Mouse (Mus musculus) cerebellum, adult 2 months (tissue): ENCODE results near the gene Scamp4. TPM values are rescaled to one million over a fixed set of nuclear protein-coding genes. Genes with fewer than 3 reads are reported as not detected.

Experiments used
- DNase-seq, 2 experiments: peaks; one replicate each; pipeline ENCODE4 v3.0.0; 2021
- H3K27ac ChIP-seq: fragments of 200-500 bp; 2 replicates; pipeline ENCODE4 v1.5.1; 2012; ENCODE audit warnings: low read length, control low read depth, inconsistent platforms; ENCODE audit not compliant: insufficient read depth
- H3K27me3 ChIP-seq: fragments of 200-500 bp; 2 replicates; pipeline ENCODE4 v1.6.1; 2012; ENCODE audit warnings: inconsistent platforms, mild to moderate bottlenecking, low read length, moderate library complexity; ENCODE audit not compliant: control insufficient read depth, insufficient read depth
- H3K4me1 ChIP-seq: fragments of 200-500 bp; 2 replicates; pipeline ENCODE4 v1.6.1; 2011; ENCODE audit warnings: low read length; ENCODE audit not compliant: control insufficient read depth, insufficient read depth
- H3K4me3 ChIP-seq: fragments of 200-500 bp; replicated peaks from 2 replicates; pipeline ENCODE3; 2011; ENCODE audit warnings: mild to moderate bottlenecking, low read depth, low read length, control low read depth; ENCODE audit not compliant: insufficient read depth
- CTCF ChIP-seq: fragments of 200-500 bp; IDR thresholded peaks from 2 replicates; pipeline ENCODE4 v1.5.1; 2011; ENCODE audit warnings: low read depth, mild to moderate bottlenecking, control low read depth, low read length, moderate library complexity, borderline replicate concordance; ENCODE audit not compliant: insufficient read depth
- POLR2A ChIP-seq: fragments of 200-500 bp; IDR thresholded peaks from 2 replicates; pipeline ENCODE4 v1.6.1; 2011; ENCODE audit warnings: low read length, control low read depth, borderline replicate concordance; ENCODE audit not compliant: insufficient read depth
- WGBS: fragments of 180-500 bp; shearing (Covaris S2); methylation state at CpG from one replicate; pipeline ENCODE4 v1.1.7; 2018; 5-methylcytosine and 5-hydroxymethylcytosine counted together
- polyA plus RNA-seq: library from polyadenylated mRNA; depleted of rRNA; stranded (reverse); fragments of >200 nt; gene quantifications from 2 replicates; pipeline ENCODE4 v1.2.3, GENCODE M21; 2012

The Scamp4 gene
- polyA plus RNA-seq, 1 experiment = 57.9 TPM

DNA sequence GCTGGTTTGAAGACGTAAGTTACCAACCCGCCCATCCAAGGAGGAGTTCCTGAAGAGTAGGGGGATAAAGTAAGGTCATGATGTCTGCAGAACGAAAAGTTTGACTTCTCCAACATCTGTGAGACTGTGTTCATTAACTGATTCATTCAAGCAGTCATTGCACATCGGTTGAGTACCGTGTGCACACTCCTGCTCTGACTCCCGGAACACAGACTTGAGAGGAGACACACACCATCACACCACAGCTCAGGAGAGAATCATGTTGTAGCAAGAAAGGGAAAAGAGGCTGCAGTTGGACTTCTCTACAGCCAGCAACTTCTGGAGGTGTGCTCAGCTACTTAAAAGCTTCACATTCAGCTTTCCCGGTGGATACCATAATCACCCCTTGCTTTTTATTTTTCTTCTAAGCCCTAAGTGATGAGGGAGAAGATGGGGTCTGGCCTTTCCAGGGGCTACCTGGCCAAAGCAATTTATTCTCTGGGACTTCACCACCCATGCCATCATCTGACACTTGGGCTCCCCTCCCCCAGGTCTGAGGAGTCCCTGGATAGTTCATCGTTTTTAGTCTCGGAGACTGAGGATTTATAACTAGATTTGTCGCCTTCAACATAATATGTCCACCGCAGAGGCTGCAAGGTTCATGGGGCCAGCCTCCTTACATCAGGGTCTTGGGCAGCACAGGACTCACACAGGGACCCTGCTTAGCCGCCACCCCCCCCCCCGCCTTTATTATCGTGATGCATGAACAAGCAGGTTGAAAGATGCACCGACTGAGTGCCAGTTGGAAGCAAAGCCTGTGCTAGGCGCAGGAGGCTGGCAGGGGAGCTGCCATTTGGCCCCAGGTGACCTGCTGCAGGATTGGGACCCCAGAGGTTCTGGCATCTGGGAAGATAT lies 18.4 kb downstream of the Scamp4 start:
- H3K27me3 ChIP-seq = no peaks in the 10 kb centered on the region
- peak overlapping the region; percentile 59 for H3K4me3 ChIP-seq
- peak overlapping the region; percentile 56; the same call in 1 of the 2 replicates for H3K27ac ChIP-seq
- H3K4me1 ChIP-seq = peaks cover 18% of the 10 kb centered on the region
- DNase-seq = peak; percentile 51 to 52
- TF ChIP-seq CTCF (no peak), POLR2A (no peak)
- 46% methylated on average over 16 of the region's 16 CpGs for WGBS

DNA sequence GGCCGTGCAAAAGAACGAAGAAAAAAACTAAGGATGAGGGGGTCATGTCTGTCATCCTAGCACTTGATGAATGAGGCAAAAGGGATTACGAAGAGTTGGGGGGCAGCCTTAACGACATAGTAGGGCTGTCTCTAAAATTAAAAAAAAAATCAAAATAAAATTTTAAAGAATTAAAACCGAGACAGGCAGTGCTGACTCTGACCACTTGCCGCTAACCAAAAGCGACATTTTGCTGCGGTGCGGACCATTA lies 18.9 kb downstream of the Scamp4 start:
- TF ChIP-seq POLR2A = no peak
- TF ChIP-seq CTCF = no peak
- Histone ChIP-seq H3K4me3 (peak overlapping the region; percentile 59), H3K4me1 (peaks cover 19% of the 10 kb centered on the region), H3K27me3 (no peaks in the 10 kb centered on the region), H3K27ac (peak overlapping the region; percentile 56; the same call in 1 of the 2 replicates)
- WGBS = under 1% methylated on average over 9 of the region's 9 CpGs
- no peak for DNase-seq

DNA sequence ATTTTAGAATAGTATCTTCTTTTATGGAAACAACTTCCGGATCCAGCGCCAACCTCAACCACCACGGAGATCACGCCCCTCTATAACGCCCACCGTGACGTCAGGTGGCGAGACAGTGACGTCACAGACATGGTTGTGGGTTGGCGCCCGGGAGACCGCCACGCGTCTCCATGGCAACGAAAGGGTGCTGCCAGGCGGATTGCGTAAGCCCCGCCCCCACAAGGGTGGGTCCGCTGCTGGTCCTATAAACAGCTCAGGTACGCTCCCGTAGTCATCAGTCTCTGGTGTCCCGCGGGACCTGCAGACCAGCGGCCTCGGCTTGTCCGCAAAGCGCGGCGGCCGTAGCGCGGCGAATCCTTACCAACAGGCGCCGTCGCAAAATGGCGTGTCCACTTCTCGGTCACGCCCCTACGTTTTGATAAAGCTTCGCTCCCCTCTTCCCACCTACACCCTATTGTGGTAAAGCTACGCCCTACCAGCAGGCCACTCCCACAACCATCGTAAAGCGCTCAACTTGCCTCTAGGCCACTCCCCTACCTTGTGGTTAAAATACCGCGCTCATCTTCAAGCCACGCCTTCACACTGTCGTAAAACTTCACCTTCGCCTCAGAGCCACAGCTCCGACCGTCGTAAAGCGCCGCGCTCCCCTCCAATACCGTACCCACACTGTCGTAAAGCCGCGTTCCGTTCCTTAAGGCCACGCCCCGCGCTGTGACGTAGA lies 19.4 kb downstream of the Scamp4 start:
- TF ChIP-seq CTCF (no peak), POLR2A (peak; percentile 83)
- peak overlapping the region; percentile 56 for H3K27ac ChIP-seq
- no peaks in the 10 kb centered on the region for H3K27me3 ChIP-seq
- peaks cover 19% of the 10 kb centered on the region for H3K4me1 ChIP-seq
- under 1% methylated on average over 64 of the region's 64 CpGs for WGBS
- H3K4me3 ChIP-seq = peak overlapping the region; percentile 59
- peak; percentile 99 for DNase-seq

DNA sequence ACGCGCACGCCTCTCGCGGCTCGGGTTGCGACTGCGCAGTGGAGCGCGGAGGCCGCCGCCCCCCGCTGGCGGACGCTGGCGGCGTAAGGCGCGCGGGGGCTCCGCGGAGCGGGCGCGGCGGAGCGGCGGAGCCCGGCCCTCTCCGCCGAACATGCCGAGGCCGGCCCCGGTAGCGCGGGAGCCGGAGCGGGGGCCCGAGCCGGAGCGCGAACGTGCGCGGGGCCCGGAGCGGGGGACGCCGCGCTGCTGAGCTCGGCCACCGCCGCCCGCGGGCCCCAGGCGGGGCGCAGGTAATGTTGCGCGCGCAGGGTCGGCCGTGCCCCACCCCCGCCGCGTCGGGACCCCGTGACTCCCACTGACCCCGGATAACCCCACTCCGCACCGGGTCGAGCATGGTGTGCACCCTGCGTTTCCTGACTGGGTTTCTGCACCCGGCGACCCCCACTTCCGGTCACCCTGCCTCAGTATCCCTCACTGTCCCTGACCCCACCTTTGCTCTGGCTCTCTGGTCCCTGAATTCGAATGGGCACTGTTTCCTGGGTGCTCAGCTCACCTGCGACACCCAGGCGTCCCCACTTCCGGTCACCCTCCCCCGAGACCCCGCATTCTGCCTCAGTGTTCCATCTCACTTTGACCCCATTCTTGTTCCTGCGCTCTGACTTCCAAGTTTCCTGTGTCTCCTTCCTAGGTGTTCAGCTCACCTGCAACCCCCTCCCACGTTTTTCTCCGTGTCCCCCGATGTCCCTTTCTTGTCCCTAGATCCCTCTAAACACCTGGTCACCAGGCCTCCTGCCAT lies 20.2 kb downstream of the Scamp4 start, which contains the start of gene Csnk1g2:
Gene Csnk1g2 (plus strand): TSS at position 178 of the 796 bp plus-strand sequence.
- peak in 1 of 2 experiments; percentile 66 for DNase-seq
- H3K4me1 ChIP-seq = peaks cover 25% of the 10 kb centered on the region
- WGBS = under 1% methylated on average over 81 of the region's 85 CpGs
- no peaks in the 10 kb centered on the region for H3K27me3 ChIP-seq
- peak within 1 kb of the TSS; percentile 57 for H3K27ac ChIP-seq
- H3K4me3 ChIP-seq = peak within 1 kb of the TSS; percentile 86
- TF ChIP-seq POLR2A (peak; percentile 28; the same call in 1 of the 2 replicates), CTCF (no peak)

DNA sequence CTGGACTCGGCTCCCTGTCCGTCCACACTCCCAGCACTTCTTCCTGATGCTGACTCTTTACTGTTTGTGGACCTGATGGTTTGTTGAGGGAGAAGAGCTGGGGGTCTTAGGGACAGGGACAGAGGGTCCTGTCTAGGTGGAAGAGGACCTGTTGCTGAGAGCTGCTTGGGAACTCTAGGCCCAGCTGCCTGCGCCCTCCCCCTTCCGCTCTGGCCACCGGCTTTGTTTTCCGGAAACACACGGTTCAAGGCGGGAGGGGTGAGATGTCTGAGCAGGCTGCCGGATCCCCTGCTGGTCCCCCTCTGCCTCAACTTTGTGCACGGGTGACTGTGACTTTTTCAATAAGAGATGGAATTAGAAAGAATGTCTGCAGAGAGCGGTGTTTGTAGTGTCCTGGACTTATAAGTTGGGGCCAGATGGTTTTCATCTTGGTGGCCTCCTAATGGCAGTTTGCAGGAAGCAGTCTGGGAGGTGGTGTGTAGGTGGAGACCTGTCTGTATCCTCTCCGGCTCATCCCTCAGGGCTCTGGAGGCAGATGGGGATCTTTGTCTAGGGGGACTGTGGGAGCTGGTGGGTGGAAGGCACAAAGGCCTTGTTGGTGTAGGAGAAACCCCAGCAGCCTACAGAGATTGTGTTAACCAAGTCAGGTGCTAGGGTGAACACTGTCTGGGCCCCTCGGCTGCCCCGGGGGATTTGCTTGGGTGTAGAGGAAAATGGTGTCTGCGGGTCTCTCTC lies 21.0 kb downstream of the Scamp4 start:
- H3K4me1 ChIP-seq = peaks cover 27% of the 10 kb centered on the region
- peak overlapping the region; percentile 86 for H3K4me3 ChIP-seq
- 11% methylated on average over 15 of the region's 15 CpGs for WGBS
- no peaks in the 10 kb centered on the region for H3K27me3 ChIP-seq
- DNase-seq = peak; percentile 69
- peak overlapping the region; percentile 57 for H3K27ac ChIP-seq
- TF ChIP-seq POLR2A (no peak), CTCF (no peak)

- H3K27ac ChIP-seq = no peak overlapping the region
- WGBS = 64% methylated on average over 4 of the region's 4 CpGs
- no peak overlapping the region for H3K4me3 ChIP-seq
- H3K27me3 ChIP-seq = no peaks in the 10 kb centered on the region
- no peak for DNase-seq
- TF ChIP-seq POLR2A = no peak
- TF ChIP-seq CTCF = no peak
- peaks cover 49% of the 10 kb centered on the region for H3K4me1 ChIP-seq
These were observed 23.1 kb downstream of the Scamp4 start for GRCm38 (mm10) chr10:80625764-80626163.

DNA sequence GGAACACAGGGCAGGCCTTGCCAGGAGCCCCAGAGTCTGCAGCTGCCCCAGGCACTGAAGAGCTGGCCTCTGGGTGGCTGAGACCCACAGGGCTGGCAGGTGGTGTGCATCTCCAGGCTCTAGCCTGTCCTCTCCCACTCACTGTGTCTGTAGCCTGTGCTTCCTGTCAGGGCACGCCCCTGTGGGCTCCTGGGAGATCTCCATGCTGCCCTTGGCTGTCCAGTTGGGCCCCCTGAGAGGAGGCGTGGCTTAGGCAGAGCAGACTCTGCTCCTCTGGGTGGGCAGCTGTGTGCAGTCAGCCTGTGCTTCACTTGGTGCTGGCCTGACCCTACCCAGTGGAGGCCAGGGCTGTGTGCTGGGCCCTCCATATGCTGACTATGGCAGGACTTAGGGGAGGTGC lies 25.0 kb downstream of the Scamp4 start:
- WGBS = 33% methylated on average over 2 of the region's 2 CpGs
- Histone ChIP-seq H3K27me3 (no peaks in the 10 kb centered on the region), H3K4me1 (peaks cover 57% of the 10 kb centered on the region), H3K4me3 (no peak overlapping the region), H3K27ac (no peak overlapping the region; the same call in 1 of the 2 replicates)
- TF ChIP-seq POLR2A (no peak), CTCF (no peak)
- no peak for DNase-seq

- 14% methylated on average over 9 of the region's 9 CpGs for WGBS
- Histone ChIP-seq H3K27me3 (no peaks in the 10 kb centered on the region), H3K4me1 (peaks cover 57% of the 10 kb centered on the region), H3K4me3 (no peak overlapping the region), H3K27ac (peak overlapping the region; percentile 13)
- DNase-seq = no peak
- TF ChIP-seq CTCF (no peak), POLR2A (no peak)
These were observed 26.3 kb downstream of the Scamp4 start for GRCm38 (mm10) chr10:80628925-80629324.
